Mouse (Mus musculus) embryonic fibroblast, embryonic 13.5 days (primary cell): Measurements from ENCODE around the gene Ppfibp1.

Experiments
- CTCF ChIP-seq: IDR thresholded peaks from 2 replicates; pipeline ENCODE4 v1.5.1; 2011; ENCODE audit warnings: mild to moderate bottlenecking, control low read depth, low read length, moderate library complexity, borderline replicate concordance; ENCODE audit not compliant: insufficient read depth
- POLR2A ChIP-seq: IDR thresholded peaks from 2 replicates; pipeline ENCODE4 v1.6.1; 2011; ENCODE audit warnings: low read depth, mild to moderate bottlenecking, control low read depth, low read length, moderate library complexity

DNA sequence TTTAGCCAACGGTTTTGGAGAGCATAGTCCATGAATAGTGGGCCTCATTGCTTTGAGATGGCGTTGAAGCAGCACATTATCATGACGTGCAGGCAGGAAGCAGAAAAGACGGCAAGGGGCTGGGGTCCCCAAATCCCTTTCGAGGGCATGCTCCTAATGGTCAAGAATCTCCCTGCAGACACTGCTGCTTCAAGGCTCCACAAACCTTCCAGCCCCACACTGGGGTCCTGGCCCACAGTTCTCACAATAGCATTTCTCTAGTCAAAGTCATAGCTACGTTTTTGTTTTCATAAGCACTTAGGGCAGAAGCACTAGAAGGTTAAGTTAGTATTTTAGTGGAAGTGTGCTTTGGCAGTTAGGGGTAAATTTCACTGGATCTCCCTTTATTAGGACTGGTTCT, 107.6 kb downstream of the Ppfibp1 start:
- TF ChIP-seq POLR2A (no peak), CTCF (no peak)
